Mouse (Mus musculus) telencephalon, adult 2 months (tissue): ENCODE measurements around the gene Ciart.
"Not testable (repeated sequence)": the region's sequence is repeated elsewhere in the genome, so short reads cannot be mapped to it uniquely, and the experiment has no call there.

Experiments used
- DNase-seq: peaks from one replicate; pipeline ENCODE4 v3.0.0-alpha.2; 2011; ENCODE audit warnings: low read depth, low spot score

The Ciart gene

DNA sequence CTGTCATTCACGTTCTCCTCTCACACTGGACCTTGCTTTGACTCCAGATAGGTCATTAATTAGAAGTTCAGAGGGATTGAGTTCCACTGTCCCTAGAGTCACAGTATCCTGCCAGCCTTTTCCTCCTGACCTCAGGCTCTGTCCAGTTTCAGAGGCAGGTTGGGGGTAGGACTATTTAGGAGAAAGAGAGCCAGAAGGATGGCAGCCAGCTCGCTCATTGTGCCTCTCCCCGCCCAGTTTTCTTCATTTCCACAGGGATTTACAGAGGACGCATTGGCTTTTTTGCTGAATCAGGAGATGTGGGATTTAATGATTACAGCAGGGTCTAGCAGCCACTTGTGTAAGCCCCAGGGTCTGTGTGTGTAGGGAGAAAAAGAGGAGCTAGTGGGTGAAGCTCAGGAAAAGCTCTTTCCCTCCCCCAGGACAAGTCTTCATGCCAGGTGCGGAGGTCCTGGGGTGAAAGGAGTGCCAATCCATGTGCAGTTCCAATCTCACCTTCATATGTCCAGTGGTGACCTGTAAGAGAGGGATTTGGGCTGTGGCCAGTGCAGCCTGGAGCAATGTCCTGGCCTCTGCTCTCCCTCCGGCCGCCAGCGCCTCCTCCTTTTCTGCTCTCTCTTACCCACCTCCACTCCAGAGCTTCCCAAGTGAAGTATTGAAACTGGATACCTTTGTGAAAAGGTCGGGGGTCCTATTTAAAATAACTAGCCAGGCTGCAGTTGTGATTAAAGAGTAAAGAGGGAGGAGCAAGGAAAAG is 19.7 kb upstream of the Ciart start:
- no peak for DNase-seq

DNA sequence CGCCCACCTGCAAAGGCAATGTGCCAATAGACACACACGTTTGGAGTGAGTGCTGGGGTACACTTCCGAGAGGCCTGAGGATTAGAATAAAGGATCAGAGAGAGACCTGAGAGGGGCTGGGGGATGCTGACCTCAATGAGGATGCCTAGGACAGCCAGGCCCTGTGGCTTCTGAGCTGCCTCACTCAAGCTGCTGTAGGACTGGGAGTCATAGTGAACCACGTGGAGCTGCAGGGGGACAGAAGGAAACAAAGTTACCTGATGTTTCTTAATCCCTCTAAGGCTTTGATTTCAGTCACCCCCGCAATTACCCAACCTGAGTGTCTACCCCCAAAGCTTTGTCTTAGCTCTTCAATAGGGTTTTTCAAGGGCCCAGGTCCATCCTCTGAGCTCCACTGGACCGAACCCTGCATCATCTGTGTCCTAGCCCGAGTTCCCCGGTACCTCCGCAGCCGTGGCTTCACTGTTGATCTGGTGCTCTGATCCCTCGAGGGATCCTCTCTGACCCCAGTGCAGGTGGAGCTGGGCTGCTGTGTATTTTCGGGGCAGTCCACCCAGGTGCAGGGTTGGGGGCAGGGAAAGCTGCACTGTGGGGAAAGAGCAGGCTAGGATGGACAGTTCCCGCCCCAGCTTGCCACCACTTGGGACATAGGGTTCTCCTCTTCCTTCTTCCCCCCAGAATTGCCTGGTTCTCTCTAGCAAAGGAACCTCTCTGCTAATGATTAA is 17.9 kb upstream of the Ciart start:
- no peak for DNase-seq

DNA sequence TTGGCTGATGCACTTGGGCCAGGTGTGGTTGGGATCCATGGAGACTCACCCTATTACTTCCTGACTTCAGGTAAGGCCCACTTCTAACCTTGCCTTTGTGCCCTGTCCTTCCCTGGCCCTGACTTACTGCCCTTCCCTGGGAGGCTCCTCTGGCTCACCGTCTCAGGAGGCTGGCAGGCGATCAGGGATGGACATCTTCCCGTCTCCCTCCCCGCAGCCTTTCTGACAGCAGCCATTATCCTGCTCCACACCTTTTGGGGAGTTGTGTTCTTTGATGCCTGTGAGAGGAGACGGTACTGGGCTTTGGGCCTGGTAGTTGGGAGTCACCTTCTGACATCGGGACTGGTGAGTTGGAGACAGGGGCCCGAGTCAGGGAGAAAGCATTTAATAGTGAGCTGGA is 13.4 kb upstream of the Ciart start:
- not testable (repeated sequence) for DNase-seq

DNA sequence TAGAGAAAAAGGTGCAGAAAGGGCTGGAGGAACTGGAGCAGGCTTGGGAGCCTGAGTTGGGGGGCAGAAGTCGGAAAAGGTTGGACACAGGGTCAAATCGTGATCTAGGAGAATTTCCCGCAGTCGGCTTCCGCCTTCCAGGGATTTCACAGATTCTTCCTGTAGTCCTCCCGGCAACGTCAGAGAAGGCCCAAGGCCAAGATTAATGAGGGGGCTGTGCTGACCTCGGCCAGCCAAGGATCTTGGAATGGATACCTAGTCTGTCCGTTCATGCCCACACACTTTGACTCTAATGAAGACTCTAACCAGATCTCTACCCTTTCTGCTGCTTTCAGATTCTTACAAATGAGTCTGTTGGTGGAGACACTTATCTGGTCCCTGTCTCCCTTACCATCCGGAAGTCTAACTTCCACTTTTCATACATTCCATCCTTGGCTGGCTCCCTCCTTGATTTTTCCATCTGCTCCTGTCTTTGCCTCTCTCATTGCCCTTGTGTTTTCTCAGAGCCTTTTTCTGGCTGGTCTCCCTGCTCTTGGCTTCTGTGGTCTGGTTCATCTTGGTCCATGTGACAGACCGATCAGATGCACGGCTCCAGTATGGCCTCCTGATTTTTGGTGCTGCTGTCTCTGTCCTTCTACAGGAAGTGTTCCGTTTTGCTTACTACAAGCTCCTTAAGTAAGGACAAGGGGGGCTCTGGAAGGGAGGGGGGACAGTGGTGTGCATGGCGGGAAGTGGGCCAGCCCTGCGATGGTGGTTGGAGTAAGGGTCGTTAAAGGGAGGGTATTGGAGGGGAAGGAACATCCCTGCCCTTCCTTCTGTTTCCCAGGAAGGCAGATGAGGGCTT is 12.5 kb upstream of the Ciart start:
- DNase-seq: no peak

DNA sequence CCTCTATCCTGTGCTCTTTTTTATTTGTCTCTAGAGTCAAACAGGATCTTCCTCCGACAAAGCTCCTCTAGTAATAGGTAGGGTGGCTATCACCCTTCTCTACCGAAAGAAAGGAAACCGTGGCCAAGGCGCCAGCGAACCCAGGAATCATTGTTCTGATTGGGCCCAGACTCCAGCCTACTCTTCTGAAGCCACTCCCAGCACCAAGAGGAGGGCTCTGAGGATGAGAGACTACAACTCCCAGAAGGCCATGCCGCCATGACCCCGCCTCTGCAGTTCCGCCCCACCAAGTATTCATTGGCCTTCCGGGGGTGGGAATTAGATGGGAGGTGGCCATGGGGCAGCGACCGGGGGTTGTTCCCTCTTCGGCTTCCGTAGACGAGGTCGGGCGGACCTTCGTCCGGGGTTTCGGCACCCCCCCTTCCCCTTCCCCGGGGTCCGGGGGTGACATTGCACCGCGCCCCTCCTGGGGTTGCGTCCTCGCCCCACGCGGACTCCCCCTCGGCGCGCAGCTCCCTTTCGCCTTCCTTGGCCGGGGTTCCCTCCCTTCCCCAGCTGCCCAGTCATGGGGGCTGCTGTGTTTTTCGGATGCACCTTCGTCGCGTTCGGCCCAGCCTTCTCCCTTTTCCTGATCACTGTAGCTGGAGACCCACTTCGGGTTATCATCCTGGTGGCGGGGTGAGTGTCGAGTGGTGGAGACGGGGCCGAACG is 11.7 kb upstream of the Ciart start, which contains the start of gene Aph1a:
TSS of gene Aph1a (plus strand) at position 364 of the 711 bp plus-strand sequence.
- peak; percentile 99 for DNase-seq

DNA sequence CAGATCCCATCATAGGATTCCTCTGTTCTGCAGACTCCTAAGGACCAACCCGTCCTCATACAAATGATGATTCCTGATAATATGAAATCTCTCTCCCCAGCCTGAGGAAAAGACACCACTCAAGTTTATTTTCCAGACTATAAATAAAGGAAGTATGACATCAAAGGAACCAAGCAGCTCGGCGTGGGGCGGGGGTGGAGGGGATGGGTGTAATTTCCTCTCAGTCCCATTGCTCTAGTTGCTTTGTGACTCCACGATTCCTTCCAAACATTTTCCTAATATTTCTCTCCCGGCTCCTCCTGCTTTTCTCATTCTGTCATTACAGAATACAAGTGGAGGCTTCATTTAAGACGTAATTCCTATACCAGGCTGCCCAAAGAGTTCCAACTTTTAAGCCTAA is 11.1 kb upstream of the Ciart start:
- no peak for DNase-seq

DNA sequence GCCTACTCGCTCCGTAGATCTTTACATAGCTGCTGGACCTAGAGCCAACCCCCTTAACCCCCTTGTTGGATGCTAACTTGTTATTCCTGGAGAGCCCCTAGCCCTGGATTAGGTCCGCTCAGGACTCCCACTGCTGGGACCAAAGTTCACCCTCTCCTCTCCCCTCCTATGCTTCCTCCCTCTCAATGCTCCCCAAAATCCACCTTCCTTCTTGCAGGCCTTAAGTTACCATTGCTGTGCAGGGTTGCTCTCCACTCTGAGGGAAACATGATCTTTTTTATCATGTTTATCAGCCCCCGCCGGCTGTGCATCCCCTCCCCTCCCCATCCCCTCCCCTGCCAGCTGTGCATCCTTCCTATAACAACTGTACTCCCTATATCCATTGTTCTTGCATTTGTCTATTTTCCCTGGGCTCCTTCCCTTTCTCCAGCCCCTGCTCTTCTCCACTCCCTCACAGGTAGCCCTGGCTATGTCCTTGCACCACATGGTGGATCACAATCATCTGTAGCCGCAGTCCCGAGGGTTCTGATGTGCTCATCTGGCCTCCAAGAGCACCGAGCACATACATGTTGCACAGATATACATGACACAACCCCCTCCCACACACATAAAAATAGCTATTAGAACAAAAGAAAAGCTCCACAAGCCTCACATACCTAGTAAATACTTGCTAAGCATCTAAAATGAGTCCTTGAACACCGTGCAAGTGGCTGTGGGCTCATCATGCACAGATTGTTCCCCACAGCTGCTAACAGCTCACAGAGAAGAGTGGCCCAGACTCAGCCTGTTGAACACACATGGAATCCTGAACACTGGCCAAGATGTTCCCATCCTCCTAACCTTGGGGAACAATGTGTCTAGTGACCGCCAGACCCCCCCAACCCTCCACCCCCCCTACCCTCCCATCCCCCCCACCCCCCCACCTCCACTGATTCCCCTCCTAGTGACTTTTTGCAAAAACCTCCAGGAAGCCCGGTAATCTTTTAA is 10.3 kb upstream of the Ciart start:
- no peak for DNase-seq

DNA sequence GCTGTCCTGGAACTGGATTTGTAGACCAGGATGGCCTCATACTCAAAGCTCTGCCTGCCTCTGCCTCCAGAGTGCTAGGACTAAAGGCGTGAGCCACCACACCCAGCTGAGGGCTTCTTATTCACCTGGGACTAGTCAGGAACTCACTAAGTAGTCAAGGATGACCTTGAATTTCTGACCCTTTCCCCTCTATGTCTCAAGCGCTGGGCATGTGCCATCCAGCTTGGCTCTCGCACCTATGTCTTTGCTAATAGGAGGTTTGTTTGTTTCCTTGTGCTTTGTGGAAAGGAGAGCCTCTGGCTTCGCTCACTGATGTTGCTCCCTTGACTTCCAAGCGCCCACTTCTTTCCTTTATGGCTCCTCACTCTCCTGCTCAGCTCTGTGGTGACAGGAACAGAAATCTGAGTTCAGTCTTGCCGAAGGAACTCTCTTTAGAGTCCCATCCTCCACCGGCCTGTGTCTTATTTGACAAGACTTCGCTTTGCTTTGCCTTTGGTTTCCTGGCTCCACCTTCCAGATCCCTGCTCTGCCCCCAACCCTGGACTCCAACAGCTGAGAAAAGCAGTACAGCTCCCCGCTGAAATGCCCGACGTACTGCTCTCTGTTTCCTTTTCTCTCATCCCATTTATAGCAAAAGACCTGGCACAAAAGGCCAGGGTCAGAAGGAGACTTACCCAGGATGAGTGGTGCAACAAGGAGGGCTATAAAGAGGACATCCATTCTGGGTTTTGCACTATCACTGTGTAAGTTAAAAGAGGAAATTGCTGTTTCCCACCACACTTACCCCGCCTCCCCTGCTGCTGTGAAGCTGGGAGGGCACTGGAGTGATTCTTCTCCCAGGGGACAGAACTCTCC is 9.4 kb upstream of the Ciart start, which contains the start of gene BC028528:
TSS of gene BC028528 (minus strand) at position 795 of the 855 bp plus-strand sequence.
- no peak for DNase-seq

DNA sequence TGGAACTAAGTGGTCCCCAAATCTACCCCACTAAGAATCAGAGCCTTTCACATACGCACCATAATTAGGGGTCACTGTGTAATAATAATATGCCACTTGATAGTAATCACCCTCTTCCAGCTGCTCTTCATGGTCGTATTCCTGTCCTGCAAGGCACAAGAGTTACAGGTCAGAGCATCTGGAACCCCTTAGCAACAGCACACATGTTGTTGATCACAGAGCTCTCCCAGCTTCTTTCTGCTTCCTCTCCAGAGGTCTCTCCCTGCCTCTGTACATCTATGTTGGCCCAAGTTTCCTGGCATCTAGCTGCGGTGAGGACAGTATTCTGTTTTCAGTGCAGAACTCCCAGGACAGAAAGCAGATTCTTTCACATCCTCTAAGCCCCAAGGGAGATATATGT is 7.6 kb upstream of the Ciart start:
- no peak for DNase-seq

DNA sequence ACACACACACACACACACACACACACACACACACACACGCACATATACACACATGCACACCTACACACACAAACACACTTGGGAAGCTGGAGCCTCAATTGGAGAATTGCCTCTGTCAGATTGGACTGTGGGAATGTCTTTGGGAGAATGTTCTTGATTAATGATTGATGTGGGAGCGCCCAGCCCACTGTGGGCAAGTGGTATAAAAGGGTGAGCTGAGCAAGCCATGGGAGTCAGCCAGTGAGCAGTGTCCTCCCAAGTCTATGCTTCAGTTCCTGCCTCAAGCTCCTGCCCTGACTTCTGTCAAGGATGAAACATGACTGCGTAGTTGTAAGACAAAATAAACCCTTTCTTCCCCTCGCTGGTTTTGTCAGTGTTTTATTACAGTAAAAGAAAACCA is 5.5 kb upstream of the Ciart start:
- no peak for DNase-seq

DNA sequence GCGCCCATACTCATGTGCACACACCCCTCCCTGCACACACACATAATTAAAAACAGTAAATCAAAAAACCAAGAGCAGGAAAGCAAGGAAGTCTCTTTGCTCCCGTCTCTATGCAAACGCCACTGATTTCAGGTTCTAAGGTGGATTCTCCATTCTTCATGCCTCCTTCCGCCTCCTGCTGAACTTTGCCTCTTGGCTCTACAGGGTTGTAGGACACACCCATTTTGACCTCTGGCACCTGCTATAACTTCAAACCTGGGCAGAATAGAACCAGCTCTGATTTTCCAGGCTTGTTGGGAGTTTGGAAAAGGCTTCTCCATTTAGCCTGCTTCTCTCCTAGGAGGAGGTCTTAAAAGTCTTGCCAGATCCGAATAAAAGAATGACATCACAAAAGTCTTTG is 2.3 kb upstream of the Ciart start:
- no peak for DNase-seq

DNA sequence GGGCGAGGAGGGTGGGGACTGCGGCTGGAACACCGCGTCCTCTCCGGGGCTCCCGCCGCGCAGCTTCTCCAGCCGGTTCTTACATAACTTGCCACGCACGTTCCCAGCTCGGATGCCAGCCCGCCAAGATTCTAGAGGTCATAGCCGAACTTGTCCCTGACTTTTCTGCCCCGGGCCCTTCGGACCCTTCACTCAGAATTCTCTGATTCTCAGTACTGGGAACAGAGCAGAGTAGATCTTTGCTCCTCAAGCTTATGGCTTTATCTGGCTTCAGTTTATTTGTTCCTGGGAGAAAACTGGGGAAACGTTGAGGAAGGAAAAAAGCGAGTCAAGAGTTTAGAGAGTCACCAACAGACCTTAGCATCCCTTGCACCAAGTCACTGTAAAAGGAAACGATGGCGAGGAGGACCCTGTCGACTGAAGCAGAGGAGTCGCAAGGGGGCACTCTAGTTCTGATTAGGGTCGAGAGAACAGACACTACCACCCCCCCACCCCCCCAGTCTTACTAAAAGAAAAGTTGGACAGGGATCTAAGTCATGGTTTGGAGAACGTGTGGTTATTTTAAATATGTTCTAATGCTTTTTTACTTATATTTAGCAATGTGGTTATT is 870 bp upstream of the Ciart start:
- DNase-seq: no peak

DNA sequence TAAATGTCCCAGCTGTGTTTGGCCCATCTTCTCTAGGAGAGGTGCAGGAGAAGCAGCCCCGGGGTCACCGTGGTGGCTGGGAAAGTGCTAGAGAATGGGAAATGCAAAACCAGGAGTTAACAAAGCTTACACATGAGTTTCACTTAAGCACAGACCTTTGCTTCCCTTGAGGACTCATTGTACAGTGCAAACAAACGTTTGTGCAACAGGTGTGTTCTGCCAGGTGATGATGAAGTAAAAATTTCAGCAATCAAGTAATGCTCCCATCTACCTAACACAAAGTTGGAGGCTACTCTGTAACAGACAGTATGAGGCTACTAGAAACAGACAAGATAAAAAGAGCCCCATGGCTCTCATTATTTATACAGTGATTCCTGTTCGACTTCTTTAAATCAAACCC is 3.0 kb downstream of the Ciart start:
- no peak for DNase-seq

DNA sequence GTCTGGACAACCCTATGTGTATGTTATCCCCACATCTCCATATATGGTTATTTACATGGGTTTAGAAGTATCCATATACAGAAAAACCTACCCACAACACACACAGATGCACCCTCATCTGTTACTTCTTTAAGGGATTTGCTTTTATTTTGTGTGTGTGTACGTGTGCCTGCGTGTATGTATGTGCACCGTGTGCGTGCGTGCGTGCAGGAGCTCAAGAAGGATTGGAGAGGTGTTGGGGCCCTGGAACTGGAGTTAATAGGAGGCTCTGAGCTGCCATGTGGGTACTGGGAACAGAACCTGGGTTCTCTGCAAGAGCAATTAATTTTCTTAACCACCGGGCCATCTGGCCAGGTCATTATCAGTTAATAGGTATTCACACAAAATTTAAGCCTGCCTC is 10.0 kb downstream of the Ciart start:
- no peak for DNase-seq

DNA sequence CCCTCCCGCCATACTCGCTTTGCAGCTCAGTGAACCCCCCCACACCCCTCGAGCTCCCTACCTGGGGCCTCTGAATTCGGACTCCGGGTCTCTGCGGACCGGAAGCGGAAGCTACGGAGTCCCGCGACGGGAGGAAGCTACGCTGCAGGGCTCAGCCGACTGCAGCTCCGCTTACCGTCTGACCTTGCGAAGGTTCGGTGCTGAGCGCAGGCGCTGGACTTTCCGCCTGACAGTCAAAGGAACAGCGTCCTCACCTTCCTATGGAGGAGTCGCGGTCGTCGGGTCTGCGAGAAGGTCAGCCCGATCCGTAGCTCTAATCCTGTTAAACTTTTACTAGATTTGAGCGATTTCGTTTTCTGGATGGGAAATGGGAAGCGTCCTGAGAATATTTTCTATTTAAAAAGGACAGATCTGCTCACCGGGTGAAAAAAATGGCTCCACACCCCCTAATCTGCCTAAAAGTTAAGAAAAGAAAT is 10.6 kb downstream of the Ciart start, which contains the start of gene Mrps21:
TSS of gene Mrps21 (minus strand) at position 128 of the 476 bp plus-strand sequence.
- peak; percentile 91 for DNase-seq

DNA sequence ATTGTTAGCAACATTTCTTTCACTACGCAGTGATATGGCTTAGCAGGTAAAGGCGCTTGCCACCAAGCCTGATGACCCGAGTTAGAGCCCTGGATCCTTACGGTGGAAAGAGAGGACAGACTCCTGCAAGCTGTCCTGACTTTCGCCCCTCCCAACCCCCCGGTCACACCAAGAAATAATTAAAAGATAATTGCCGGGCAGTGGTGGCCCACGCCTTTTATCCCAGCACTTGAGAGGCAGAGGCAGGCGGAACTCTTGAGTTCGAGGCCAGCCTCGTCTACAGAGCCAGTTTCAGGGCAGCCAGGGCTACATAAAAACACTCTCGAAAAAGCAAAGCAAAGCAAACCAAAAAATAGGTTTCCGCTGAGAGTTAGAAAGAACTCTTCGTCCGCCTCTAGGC is 11.1 kb downstream of the Ciart start:
- no peak for DNase-seq

DNA sequence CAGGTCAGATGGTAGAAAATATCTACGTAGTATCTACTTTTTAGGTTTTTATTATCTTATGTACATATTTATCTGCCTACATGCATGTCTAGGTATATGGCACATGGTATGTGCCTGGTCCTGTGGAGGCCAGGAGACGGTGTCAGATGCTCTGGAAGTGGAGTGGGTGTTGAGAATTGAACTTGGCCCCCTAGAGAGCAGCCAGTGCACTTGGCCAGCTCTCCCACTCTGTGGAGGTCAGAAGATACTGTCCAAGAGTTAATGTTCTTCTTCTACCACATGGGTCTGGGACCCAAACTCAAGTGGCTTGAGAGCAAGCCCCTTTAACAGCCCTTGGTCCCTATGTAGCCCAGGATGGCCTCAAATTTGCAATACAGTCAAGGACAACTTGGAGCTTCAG is 14.6 kb downstream of the Ciart start:
- DNase-seq: no peak

DNA sequence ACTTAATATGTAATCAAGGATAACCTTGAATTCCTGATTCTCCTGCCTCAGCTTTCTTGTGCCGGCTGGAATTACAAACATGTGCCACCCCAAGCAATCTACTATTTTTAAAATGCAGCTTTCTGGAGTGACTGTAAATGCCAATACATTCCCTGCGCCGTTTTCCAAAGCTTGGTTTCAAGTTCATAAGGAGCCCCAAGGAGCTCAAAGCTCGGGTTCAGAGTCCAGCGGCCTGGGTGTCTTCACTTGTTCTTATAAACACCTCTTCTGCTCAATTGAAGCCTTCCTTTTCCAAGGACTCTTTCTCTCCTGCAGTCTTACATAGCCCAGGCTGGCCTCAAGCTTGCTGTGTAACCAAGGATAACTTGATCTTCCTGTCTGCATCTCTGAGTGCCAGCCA is 16.0 kb downstream of the Ciart start:
- DNase-seq: no peak

DNA sequence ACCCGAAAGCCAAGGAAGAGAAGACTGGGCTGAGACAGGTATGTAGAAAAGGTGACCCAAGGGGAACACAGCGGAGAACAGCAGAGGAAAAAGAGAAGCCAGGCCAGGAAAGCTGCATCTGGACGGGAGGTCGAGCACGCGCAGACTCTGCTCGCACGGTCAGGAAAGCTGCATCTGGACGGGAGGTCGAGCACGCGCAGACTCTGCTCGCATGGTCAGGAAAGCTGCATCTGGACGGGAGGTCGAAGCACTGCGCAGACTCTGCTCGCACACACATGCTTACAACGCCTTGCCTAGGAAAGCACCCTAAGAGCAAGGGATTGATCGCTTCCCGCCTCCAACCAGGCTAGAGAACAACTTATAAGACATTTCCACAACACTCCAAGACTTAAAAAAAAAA is 16.5 kb downstream of the Ciart start:
- DNase-seq: no peak
